Mouse (Mus musculus) megakaryocyte, embryonic 14.5 days (primary cell): Measurements from ENCODE around the gene Mlph. TPM values are rescaled to one million over a fixed set of nuclear protein-coding genes. Genes with fewer than 3 reads are reported as not detected.

Experiments used
- H3K27me3 ChIP-seq: replicated peaks from 2 replicates; pipeline ENCODE3; 2012; ENCODE audit warnings: inconsistent platforms
- H3K36me3 ChIP-seq: replicated peaks from 2 replicates; pipeline ENCODE3; 2012; ENCODE audit warnings: low read length, inconsistent platforms, mixed read lengths
- H3K4me1 ChIP-seq: 2 replicates; pipeline ENCODE4 v1.6.1; 2012; ENCODE audit warnings: inconsistent platforms
- H3K4me3 ChIP-seq: replicated peaks from 2 replicates; pipeline ENCODE3; 2012; ENCODE audit warnings: moderate library complexity, mild to moderate bottlenecking, inconsistent platforms
- H3K9me3 ChIP-seq: 2 replicates; pipeline ENCODE4 v1.6.1; 2012; ENCODE audit warnings: inconsistent platforms
- FLI1 ChIP-seq: IDR thresholded peaks from 2 replicates; pipeline ENCODE4 v1.6.1; 2012; ENCODE audit warnings: low read length, inconsistent platforms, mixed read lengths
- GATA1 ChIP-seq: IDR thresholded peaks from 3 replicates; pipeline ENCODE4 v1.6.1; 2012; ENCODE audit warnings: mixed read lengths, low read length, inconsistent platforms, borderline replicate concordance
- polyA plus RNA-seq: library from polyadenylated mRNA; stranded (reverse); fragments of >175 nt; gene quantifications from 2 replicates; pipeline ENCODE4 v1.2.3, GENCODE M21; 2012; ENCODE audit warnings: low replicate concordance; ENCODE audit not compliant: insufficient read depth

The Mlph gene
- polyA plus RNA-seq, 1 experiment: not detected

- Histone ChIP-seq H3K36me3 (no peaks in the 10 kb centered on the region), H3K4me3 (no peak overlapping the region), H3K9me3 (no peaks in the 10 kb centered on the region), H3K4me1 (no peaks in the 10 kb centered on the region), H3K27me3 (peaks cover 69% of the 10 kb centered on the region)
- TF ChIP-seq GATA1: no peak
- no peak for TF ChIP-seq FLI1
Measured at GRCm38 (mm10) chr1:90936990-90937389, 22.1 kb downstream of the Mlph start.

GRCm38 (mm10) chr1:90939980-90940379, 25.1 kb downstream of the Mlph start:
- TF ChIP-seq GATA1: no peak
- no peak for TF ChIP-seq FLI1
- H3K4me3 ChIP-seq: no peak overlapping the region
- H3K27me3 ChIP-seq: peaks cover 69% of the 10 kb centered on the region
- H3K9me3 ChIP-seq: no peaks in the 10 kb centered on the region
- H3K4me1 ChIP-seq: no peaks in the 10 kb centered on the region
- H3K36me3 ChIP-seq: no peaks in the 10 kb centered on the region

GRCm38 (mm10) chr1:90945171-90945570, 30.3 kb downstream of the Mlph start:
- Histone ChIP-seq H3K36me3 (no peaks in the 10 kb centered on the region), H3K9me3 (no peaks in the 10 kb centered on the region), H3K4me1 (peaks cover 12% of the 10 kb centered on the region), H3K4me3 (no peak overlapping the region), H3K27me3 (peaks cover 60% of the 10 kb centered on the region)
- TF ChIP-seq FLI1: no peak
- TF ChIP-seq GATA1: no peak

- Histone ChIP-seq H3K9me3 (no peaks in the 10 kb centered on the region), H3K27me3 (peaks cover 63% of the 10 kb centered on the region), H3K4me3 (no peak overlapping the region), H3K36me3 (no peaks in the 10 kb centered on the region), H3K4me1 (peaks cover 12% of the 10 kb centered on the region)
- TF ChIP-seq GATA1: no peak
Measured at GRCm38 (mm10) chr1:90947252-90947651, 32.4 kb downstream of the Mlph start.

- Histone ChIP-seq H3K4me3 (peak overlapping the region; percentile 23), H3K9me3 (no peaks in the 10 kb centered on the region), H3K36me3 (no peaks in the 10 kb centered on the region), H3K27me3 (peaks cover 57% of the 10 kb centered on the region), H3K4me1 (peaks cover 12% of the 10 kb centered on the region)
- TF ChIP-seq FLI1: no peak
- no peak for TF ChIP-seq GATA1
Measured at GRCm38 (mm10) chr1:90949309-90949708, 34.4 kb downstream of the Mlph start.

GRCm38 (mm10) chr1:90951670-90952069, 36.8 kb downstream of the Mlph start:
- Histone ChIP-seq H3K4me1 (peaks cover 8% of the 10 kb centered on the region), H3K4me3 (no peak overlapping the region), H3K36me3 (no peaks in the 10 kb centered on the region), H3K27me3 (peaks cover 49% of the 10 kb centered on the region), H3K9me3 (no peaks in the 10 kb centered on the region)
- no peak for TF ChIP-seq GATA1
- no peak for TF ChIP-seq FLI1

- Histone ChIP-seq H3K4me1 (peaks cover 8% of the 10 kb centered on the region), H3K27me3 (peaks cover 50% of the 10 kb centered on the region), H3K9me3 (no peaks in the 10 kb centered on the region), H3K4me3 (no peak within 1 kb of the TSS), H3K36me3 (no peaks in the 10 kb centered on the region)
- TF ChIP-seq FLI1: no peak
- no peak for TF ChIP-seq GATA1
Measured at GRCm38 (mm10) chr1:90952808-90953207, 37.9 kb downstream of the Mlph start, which contains the start of gene Prlh. Gene Prlh, plus strand, starts transcription at chr1:90953108.

GRCm38 (mm10) chr1:90953688-90954087, 38.8 kb downstream of the Mlph start:
- TF ChIP-seq FLI1 (no peak), GATA1 (no peak)
- H3K9me3 ChIP-seq: no peaks in the 10 kb centered on the region
- no peaks in the 10 kb centered on the region for H3K36me3 ChIP-seq
- peaks cover 51% of the 10 kb centered on the region for H3K27me3 ChIP-seq
- peaks cover 8% of the 10 kb centered on the region for H3K4me1 ChIP-seq
- no peak overlapping the region for H3K4me3 ChIP-seq

- Histone ChIP-seq H3K27me3 (peaks cover 54% of the 10 kb centered on the region), H3K9me3 (no peaks in the 10 kb centered on the region), H3K36me3 (no peaks in the 10 kb centered on the region), H3K4me3 (no peak overlapping the region), H3K4me1 (no peaks in the 10 kb centered on the region)
- TF ChIP-seq FLI1: no peak
- no peak for TF ChIP-seq GATA1
Measured at GRCm38 (mm10) chr1:90956245-90957096, 41.6 kb downstream of the Mlph start.

GRCm38 (mm10) chr1:90962526-90962925, 47.6 kb downstream of the Mlph start:
- no peak overlapping the region for H3K4me3 ChIP-seq
- H3K4me1 ChIP-seq: peaks cover 3% of the 10 kb centered on the region; the same call in 1 of the 2 replicates
- H3K27me3 ChIP-seq: peaks cover 51% of the 10 kb centered on the region
- no peaks in the 10 kb centered on the region for H3K36me3 ChIP-seq
- no peak for TF ChIP-seq GATA1
- no peak for TF ChIP-seq FLI1
- no peaks in the 10 kb centered on the region for H3K9me3 ChIP-seq

GRCm38 (mm10) chr1:90962994-90963393, 48.1 kb downstream of the Mlph start:
- H3K4me3 ChIP-seq: no peak overlapping the region
- no peaks in the 10 kb centered on the region for H3K9me3 ChIP-seq
- H3K4me1 ChIP-seq: peaks cover 8% of the 10 kb centered on the region; the same call in 1 of the 2 replicates
- TF ChIP-seq FLI1 (no peak), GATA1 (no peak)
- H3K27me3 ChIP-seq: peaks cover 55% of the 10 kb centered on the region
- H3K36me3 ChIP-seq: no peaks in the 10 kb centered on the region
